Mouse (Mus musculus): Measurements from ENCODE around the gene Mthfr. TPM values are rescaled to one million over a fixed set of nuclear protein-coding genes. Genes with fewer than 3 reads are reported as not detected.

The Mthfr gene
- polyA plus RNA-seq, 1 experiment from 2014 or later, result 8.9 TPM

GRCm38 (mm10) chr4:148067346-148067745 is 28.5 kb downstream of the Mthfr start:
- no peak overlapping the region for H3K27ac ChIP-seq
- DNase-seq, result no peak

GRCm38 (mm10) chr4:148069602-148070218 is 30.8 kb downstream of the Mthfr start:
- 65% methylated on average over 9 of the region's 9 CpGs for WGBS (ENCODE audit: insufficient replicate concordance)
- Histone ChIP-seq H3K9me3 (replicated peaks) (no peaks in the 10 kb centered on the region), H3K4me1 (replicated peaks) (peaks cover 13% of the 10 kb centered on the region), H3K4me2 (no peak overlapping the region), H3K9ac (no peak overlapping the region), H3K27me3 (no peaks in the 10 kb centered on the region), H3K4me3 (replicated peaks) (no peak overlapping the region), H3K27ac (no peak overlapping the region), H3K36me3 (no peaks in the 10 kb centered on the region)
- no peak for ATAC-seq (ENCODE audit: low read depth)
- DNase-seq, result no peak

More at GRCm38 (mm10) chr4:148067346-148067745, 28.5 kb downstream of the Mthfr start:
- H3K9ac ChIP-seq, result no peak overlapping the region
- H3K9me3 ChIP-seq (replicated peaks), result no peaks in the 10 kb centered on the region
- H3K4me3 ChIP-seq (replicated peaks), result no peak overlapping the region
- 72% methylated on average over 8 of the region's 8 CpGs for WGBS (ENCODE audit: insufficient replicate concordance)
- H3K36me3 ChIP-seq, result no peaks in the 10 kb centered on the region
- no peaks in the 10 kb centered on the region for H3K27me3 ChIP-seq
- no peak overlapping the region for H3K4me2 ChIP-seq
- peaks cover 13% of the 10 kb centered on the region for H3K4me1 ChIP-seq (replicated peaks)
- no peak for ATAC-seq (ENCODE audit: low read depth)

- 53% methylated on average over 5 of the region's 5 CpGs for WGBS (ENCODE audit: insufficient replicate concordance)
- Histone ChIP-seq H3K9me3 (replicated peaks) (no peaks in the 10 kb centered on the region), H3K36me3 (no peaks in the 10 kb centered on the region), H3K4me1 (replicated peaks) (peaks cover 16% of the 10 kb centered on the region), H3K27me3 (no peaks in the 10 kb centered on the region), H3K4me3 (replicated peaks) (no peak overlapping the region), H3K9ac (no peak overlapping the region), H3K27ac (no peak overlapping the region), H3K4me2 (no peak overlapping the region)
- ATAC-seq (ENCODE audit: low read depth) (no peak), DNase-seq (no peak)
These were observed 32.6 kb downstream of the Mthfr start for GRCm38 (mm10) chr4:148071508-148071907.

DNA sequence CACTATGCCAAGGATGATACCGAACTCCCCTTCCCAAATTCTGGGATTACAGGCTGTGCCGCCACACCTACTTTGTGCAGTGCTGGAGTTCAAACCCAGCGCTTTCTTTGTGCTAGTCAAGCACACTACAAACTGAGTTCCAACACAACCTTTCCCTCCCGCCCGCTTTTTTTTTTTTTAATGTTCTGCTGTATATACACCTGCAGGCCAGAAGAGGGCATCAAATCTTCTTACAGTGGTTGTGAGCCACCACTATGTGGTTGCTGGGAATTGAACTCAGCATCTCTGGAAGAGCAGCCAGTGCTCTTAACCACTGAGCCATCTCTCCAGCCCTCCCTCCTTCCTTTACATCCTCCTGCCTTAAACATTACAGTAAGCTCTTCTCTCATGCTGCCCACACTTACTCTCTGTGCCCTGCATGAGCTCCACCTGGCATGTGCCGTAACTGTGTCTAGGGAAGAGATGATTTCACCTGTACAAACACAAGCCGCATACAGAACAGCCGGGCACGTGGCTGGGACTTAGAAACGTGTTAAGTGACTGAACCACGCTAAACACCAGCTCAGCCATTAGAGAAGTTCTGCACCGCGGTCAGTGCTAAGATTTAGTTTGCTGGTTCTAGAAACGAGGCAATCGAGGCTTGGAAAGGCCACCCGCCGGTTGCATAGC is 35.8 kb downstream of the Mthfr start:
- Histone ChIP-seq H3K9me3 (replicated peaks) (no peaks in the 10 kb centered on the region), H3K36me3 (no peaks in the 10 kb centered on the region; the same call in 1 of the 2 replicates), H3K27ac (no peak overlapping the region), H3K4me2 (peak overlapping the region; percentile 64), H3K4me3 (replicated peaks) (peak overlapping the region; percentile 41), H3K4me1 (replicated peaks) (peaks cover 16% of the 10 kb centered on the region), H3K9ac (peak overlapping the region; percentile 36), H3K27me3 (no peaks in the 10 kb centered on the region)
- 38% methylated on average over 17 of the region's 17 CpGs for WGBS (ENCODE audit: insufficient replicate concordance)
- ATAC-seq (ENCODE audit: low read depth) (peak; percentile 15; the same call in 1 of the 2 replicates), DNase-seq (no peak)

GRCm38 (mm10) chr4:148075259-148075658 is 36.4 kb downstream of the Mthfr start:
- DNase-seq (peak; percentile 64), ATAC-seq (ENCODE audit: low read depth) (peak; percentile 59; the same call in 1 of the 2 replicates)
- Histone ChIP-seq H3K9me3 (replicated peaks) (no peaks in the 10 kb centered on the region), H3K36me3 (peaks cover 6% of the 10 kb centered on the region), H3K27me3 (no peaks in the 10 kb centered on the region), H3K4me2 (peak overlapping the region; percentile 64), H3K4me1 (replicated peaks) (peaks cover 16% of the 10 kb centered on the region), H3K9ac (peak overlapping the region; percentile 36), H3K4me3 (replicated peaks) (peak overlapping the region; percentile 41), H3K27ac (no peak overlapping the region)
- 38% methylated on average over 21 of the region's 21 CpGs for whole genome bisulfite sequencing (ENCODE audit: insufficient replicate concordance)

GRCm38 (mm10) chr4:148075881-148076280 is 37.0 kb downstream of the Mthfr start:
- 82% methylated on average over 6 of the region's 6 CpGs for WGBS (ENCODE audit: insufficient replicate concordance)
- Histone ChIP-seq H3K9me3 (replicated peaks) (no peaks in the 10 kb centered on the region), H3K36me3 (peaks cover 12% of the 10 kb centered on the region), H3K27ac (no peak overlapping the region), H3K4me1 (replicated peaks) (peaks cover 14% of the 10 kb centered on the region), H3K4me2 (no peak overlapping the region), H3K27me3 (no peaks in the 10 kb centered on the region), H3K9ac (no peak overlapping the region), H3K4me3 (replicated peaks) (no peak overlapping the region)
- no peak for ATAC-seq (ENCODE audit: low read depth)
- DNase-seq, result no peak

DNA sequence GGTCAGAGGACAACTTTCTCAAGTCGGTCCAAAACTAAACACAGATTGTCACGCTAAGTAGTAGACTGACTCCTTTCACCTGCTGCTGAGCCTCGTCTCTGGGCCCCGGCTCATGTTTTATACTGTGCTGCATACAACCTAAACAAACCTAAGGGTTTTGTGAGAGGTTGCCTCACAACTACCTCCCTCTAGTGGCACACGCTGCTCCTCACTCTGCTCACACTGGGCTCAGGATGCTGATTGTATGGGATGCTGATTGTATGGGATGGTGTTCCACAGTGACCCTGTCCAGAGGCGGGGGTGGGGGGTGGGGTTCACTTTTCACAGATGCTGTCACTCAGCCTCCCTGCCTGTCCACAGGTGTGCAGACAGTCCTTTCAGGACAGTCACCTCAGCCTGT is 40.3 kb downstream of the Mthfr start:
- no peaks in the 10 kb centered on the region for H3K9me3 ChIP-seq (replicated peaks)
- H3K36me3 ChIP-seq, result peaks cover 19% of the 10 kb centered on the region
- H3K4me1 ChIP-seq (replicated peaks), result peaks cover 34% of the 10 kb centered on the region
- no peak overlapping the region for H3K4me2 ChIP-seq
- H3K4me3 ChIP-seq (replicated peaks), result no peak overlapping the region
- 68% methylated on average over 6 of the region's 6 CpGs for WGBS (ENCODE audit: insufficient replicate concordance)
- DNase-seq, result no peak
- H3K27ac ChIP-seq, result no peak overlapping the region
- no peak overlapping the region for H3K9ac ChIP-seq
- H3K27me3 ChIP-seq, result no peaks in the 10 kb centered on the region
- no peak for ATAC-seq (ENCODE audit: low read depth)

- peaks cover 19% of the 10 kb centered on the region for H3K36me3 ChIP-seq
- H3K27ac ChIP-seq, result no peak overlapping the region
- WGBS (ENCODE audit: insufficient replicate concordance), result 78% methylated on average over 8 of the region's 8 CpGs
- no peak overlapping the region for H3K9ac ChIP-seq
- no peak for ATAC-seq (ENCODE audit: low read depth)
- H3K9me3 ChIP-seq (replicated peaks), result no peaks in the 10 kb centered on the region
- H3K4me1 ChIP-seq (replicated peaks), result peaks cover 39% of the 10 kb centered on the region
- no peak overlapping the region for H3K4me2 ChIP-seq
- DNase-seq, result no peak
- H3K4me3 ChIP-seq (replicated peaks), result no peak overlapping the region
- H3K27me3 ChIP-seq, result no peaks in the 10 kb centered on the region
These were observed 41.2 kb downstream of the Mthfr start for GRCm38 (mm10) chr4:148079944-148080596.

DNA sequence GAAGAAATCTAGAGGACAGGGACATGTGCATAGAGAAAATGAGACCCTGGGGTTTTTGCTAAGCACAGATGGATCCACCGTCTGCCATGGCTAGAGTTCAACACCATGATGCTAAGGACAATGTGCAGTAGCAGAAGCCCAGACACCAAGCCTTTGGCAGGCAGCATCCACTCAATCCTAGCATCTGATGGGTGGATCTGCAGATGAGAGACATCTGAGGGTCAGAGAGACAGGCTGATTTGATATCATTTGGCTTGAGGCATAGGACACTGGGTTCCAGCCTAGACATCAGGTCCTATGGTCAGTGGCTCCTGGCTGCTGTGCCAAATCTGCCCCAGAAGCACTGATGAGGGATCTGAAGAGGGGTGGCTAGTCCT is 41.7 kb downstream of the Mthfr start:
- Histone ChIP-seq H3K27ac (no peak overlapping the region), H3K4me1 (replicated peaks) (peaks cover 39% of the 10 kb centered on the region), H3K4me3 (replicated peaks) (no peak overlapping the region), H3K9me3 (replicated peaks) (no peaks in the 10 kb centered on the region), H3K36me3 (peaks cover 19% of the 10 kb centered on the region), H3K9ac (no peak overlapping the region), H3K27me3 (no peaks in the 10 kb centered on the region), H3K4me2 (no peak overlapping the region)
- 76% methylated on average over 1 of the region's 1 CpGs for WGBS (ENCODE audit: insufficient replicate concordance)
- no peak for DNase-seq
- no peak for ATAC-seq (ENCODE audit: low read depth)

DNA sequence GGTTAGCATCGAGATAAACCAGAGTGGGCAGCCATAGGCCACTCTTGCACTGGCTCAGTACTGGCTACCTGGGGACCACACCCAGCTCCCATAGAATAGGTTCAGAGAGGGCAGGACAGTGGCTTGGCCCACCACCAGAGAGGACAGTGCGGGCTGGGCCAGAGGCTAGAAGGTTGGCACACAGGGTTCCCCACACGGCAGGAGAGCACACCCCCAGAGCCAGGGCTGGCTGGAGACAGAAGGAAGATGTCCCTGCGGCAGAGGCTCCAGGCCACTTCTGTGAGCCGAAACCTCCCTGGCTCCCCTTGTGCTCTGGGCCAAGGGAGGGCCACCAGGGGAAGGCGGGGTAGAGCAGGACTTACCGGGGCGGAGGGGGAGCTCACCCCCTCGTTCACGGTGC is 42.3 kb downstream of the Mthfr start:
- WGBS (ENCODE audit: insufficient replicate concordance), result 87% methylated on average over 10 of the region's 10 CpGs
- no peak overlapping the region for H3K27ac ChIP-seq

DNA sequence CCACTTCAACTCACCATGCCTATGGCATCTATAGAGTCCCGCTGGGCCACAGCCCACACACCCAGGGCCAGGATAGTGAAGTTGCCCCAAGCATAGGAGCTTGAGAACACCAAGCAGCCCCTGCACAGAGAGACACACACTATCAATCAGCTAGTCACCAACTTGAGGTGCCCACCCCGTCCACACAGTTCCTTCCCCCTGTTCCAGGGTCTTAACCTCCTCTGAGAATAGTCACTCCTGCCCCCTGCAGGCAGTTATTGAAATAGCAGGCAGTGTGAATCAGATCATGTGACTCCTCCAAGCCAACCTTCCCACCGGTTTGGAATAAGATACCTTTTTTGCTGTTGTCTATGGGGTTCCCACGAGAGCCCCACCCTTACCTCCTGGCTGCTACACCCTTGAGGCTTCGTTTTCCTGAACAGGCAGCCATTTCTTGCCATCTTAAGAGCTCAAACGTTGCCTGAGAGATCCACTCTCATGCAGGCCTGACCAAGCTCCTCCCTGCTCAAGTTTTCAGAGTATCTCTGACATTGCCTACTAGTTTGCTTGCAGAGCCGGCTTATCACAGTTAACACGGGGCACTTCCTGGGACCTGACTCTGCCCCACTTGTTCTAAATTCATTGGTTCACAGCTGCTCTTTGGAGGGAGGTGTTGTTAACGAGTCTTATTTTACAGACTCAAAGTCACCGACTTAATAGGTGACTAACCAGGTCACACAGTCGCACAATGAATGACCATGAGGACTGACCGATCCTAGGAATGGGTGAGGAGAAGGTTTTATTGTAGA is 43.6 kb downstream of the Mthfr start:
- peak; percentile 77 for ATAC-seq (ENCODE audit: low read depth)
- H3K4me1 ChIP-seq (replicated peaks), result peaks cover 56% of the 10 kb centered on the region
- peak overlapping the region; percentile 47 for H3K4me2 ChIP-seq

More for the DNA sequence above, 42.3 kb downstream of the Mthfr start:
- Histone ChIP-seq H3K4me3 (replicated peaks) (no peak overlapping the region), H3K27me3 (no peaks in the 10 kb centered on the region), H3K9ac (no peak overlapping the region), H3K9me3 (replicated peaks) (no peaks in the 10 kb centered on the region), H3K4me2 (no peak overlapping the region), H3K4me1 (replicated peaks) (peaks cover 43% of the 10 kb centered on the region), H3K36me3 (peaks cover 19% of the 10 kb centered on the region)
- no peak for DNase-seq
- no peak for ATAC-seq (ENCODE audit: low read depth)

More for the DNA sequence above, 43.6 kb downstream of the Mthfr start:
- H3K27ac ChIP-seq, result peak overlapping the region; percentile 75
- no peak overlapping the region; the same call in 1 of the 2 replicates for H3K4me3 ChIP-seq (replicated peaks)
- H3K27me3 ChIP-seq, result no peaks in the 10 kb centered on the region
- peak overlapping the region; percentile 18; the same call in 1 of the 2 replicates for H3K9ac ChIP-seq
- no peaks in the 10 kb centered on the region for H3K9me3 ChIP-seq (replicated peaks)
- peaks cover 19% of the 10 kb centered on the region for H3K36me3 ChIP-seq
- 23% methylated on average over 12 of the region's 12 CpGs for WGBS (ENCODE audit: insufficient replicate concordance)
- DNase-seq, result no peak
